Mouse (Mus musculus): ENCODE measurements around the gene Adra1b. TPM values are rescaled to one million over a fixed set of nuclear protein-coding genes. Genes with fewer than 3 reads are reported as not detected.

The Adra1b gene
- total and polyA plus RNA-seq, 3 experiments, result 0.11 TPM; not detected in 2

DNA sequence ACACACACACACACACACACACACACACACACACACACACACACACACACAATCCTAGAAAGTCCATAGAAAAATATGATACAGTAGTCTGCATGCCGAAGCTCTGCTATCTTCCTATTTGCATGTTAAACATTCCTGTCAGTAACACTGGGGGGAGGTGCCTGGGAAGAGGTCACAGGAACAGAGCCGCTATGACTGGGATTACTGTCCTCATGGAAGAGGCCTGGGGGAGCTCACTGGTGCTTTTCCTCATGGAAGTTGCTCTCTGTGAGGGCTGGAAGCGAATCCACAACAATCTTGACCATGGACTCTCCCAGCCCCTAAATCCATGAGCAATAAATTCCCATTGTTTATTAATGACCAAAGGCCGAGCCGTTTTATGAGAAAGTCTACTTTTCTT is 77.7 kb downstream of the Adra1b start:
- no peak for ATAC-seq (ENCODE audit: extremely low read depth, insufficient number of reproducible peaks, low FRiP score, poor library complexity, severe bottlenecking)

DNA sequence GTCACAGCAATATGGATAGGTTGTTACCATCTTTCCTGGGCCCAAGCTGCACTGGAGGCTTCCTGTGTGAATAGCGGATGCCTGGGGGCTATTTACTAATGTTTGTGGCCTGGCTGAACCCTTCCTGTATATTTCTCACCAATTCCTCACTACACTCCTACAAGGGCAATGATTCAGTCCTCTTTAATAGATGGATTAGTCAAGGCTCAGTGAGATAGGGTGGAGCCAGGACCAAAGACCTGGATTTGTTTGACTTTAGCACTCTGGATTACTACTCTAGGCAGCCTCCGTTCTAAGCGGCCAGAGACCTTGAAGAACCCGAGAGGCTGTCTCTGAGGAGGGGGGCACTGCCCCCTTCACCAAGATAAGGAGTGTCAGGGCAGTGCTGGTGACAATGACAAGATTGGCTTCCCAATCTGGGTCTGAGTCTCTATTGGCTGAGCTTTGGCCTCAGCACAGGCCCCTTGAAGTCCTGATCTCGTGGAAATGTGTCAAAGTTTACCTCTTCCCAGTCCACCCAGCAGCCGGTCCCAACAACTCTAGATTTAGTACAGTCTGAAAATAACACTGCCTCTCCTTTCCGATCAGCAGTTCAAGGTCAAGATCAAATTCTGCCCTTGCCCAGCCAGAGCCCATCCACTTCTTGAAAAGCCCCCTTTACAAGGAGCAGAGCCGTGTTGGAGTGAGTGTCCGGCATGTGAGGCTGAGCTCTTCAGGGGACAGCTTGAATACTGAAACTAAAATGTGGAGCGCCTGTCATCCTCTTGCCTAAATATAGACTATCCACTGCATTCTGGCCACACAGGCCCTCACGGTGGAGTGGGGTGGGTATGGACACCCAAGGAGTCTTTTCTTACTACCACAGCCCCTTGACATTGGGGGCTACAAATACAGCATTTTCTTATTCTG is 80.2 kb downstream of the Adra1b start:
- no peak overlapping the region for H3K4me3 ChIP-seq (ENCODE audit: low read depth, low read length)
- TF ChIP-seq TAL1 (conservative IDR thresholded peaks at IDR 0.05; ENCODE audit: low read depth, low read length) (no peak), POLR2AphosphoS5 (IDR thresholded peaks at IDR 0.05; ENCODE audit: insufficient replicate concordance, low read depth, low read length) (no peak), GATA2 (IDR thresholded peaks at IDR 0.05; ENCODE audit: borderline replicate concordance, low read depth, low read length) (no peak), GATA1 (IDR thresholded peaks at IDR 0.05; ENCODE audit: borderline replicate concordance, low read length) (no peak), CTCF (IDR thresholded peaks at IDR 0.05; ENCODE audit: low read depth, low read length) (no peak)
- no peak for ATAC-seq (ENCODE audit: extremely low read depth, insufficient number of reproducible peaks, low FRiP score, poor library complexity, severe bottlenecking)

More for the DNA sequence above, 77.7 kb downstream of the Adra1b start:
- Histone ChIP-seq H3K9me3 (replicated peaks) (no peaks in the 10 kb centered on the region), H3K4me3 (ENCODE audit: low read depth, low read length) (no peak overlapping the region), H3K36me3 (replicated peaks) (no peaks in the 10 kb centered on the region), H3K27me3 (ENCODE audit: insufficient read depth, low read length) (0 out of 2 replicates have a peak, but pooled peaks cover 3% of the 10 kb centered on the region), H3K4me1 (ENCODE audit: insufficient read depth, low read depth, low read length) (no peaks in the 10 kb centered on the region)
- DNase-seq (ENCODE audit: low spot score), result no peak
- TF ChIP-seq TAL1 (conservative IDR thresholded peaks at IDR 0.05; ENCODE audit: low read depth, low read length) (no peak), CTCF (IDR thresholded peaks at IDR 0.05; ENCODE audit: low read depth, low read length) (no peak), GATA2 (IDR thresholded peaks at IDR 0.05; ENCODE audit: borderline replicate concordance, low read depth, low read length) (no peak), GATA1 (IDR thresholded peaks at IDR 0.05; ENCODE audit: borderline replicate concordance, low read length) (no peak), POLR2AphosphoS5 (IDR thresholded peaks at IDR 0.05; ENCODE audit: insufficient replicate concordance, low read depth, low read length) (no peak)

DNA sequence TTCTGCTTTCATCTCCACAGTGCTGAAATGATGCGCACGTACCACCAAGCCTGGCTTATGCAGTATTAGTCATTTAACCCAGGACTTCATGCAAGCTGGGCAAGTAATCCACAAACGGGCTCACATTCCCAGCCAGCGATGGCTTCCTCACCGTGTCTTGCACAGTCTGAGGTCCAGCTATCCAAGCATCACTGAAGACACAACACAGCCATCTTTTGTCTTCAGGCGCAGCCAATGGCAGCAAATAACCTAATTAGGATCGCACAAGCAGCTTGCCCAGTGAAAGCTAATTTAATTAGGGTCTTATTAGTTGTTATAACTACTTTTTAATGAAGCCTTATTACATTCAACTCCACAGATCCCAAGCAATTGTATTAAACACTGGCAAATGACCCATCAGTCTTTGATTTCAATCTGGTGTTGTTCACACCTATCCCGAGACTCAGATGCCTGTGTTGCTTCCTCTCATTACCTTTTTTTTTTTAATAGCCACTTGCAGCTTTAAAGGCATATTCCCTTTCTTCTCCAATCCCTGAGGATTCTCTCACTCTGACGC is 83.6 kb downstream of the Adra1b start:
- Histone ChIP-seq H3K27me3 (ENCODE audit: insufficient read depth, low read length) (no peaks in the 10 kb centered on the region), H3K36me3 (replicated peaks) (no peaks in the 10 kb centered on the region), H3K4me3 (ENCODE audit: low read depth, low read length) (no peak overlapping the region), H3K4me1 (ENCODE audit: insufficient read depth, low read depth, low read length) (no peaks in the 10 kb centered on the region), H3K9me3 (replicated peaks) (no peaks in the 10 kb centered on the region)
- ATAC-seq (ENCODE audit: extremely low read depth, insufficient number of reproducible peaks, low FRiP score, poor library complexity, severe bottlenecking), result no peak
- DNase-seq (ENCODE audit: low spot score), result no peak
- no peak for TF ChIP-seq GATA2 (IDR thresholded peaks at IDR 0.05; ENCODE audit: borderline replicate concordance, low read depth, low read length)
- TF ChIP-seq TAL1 (conservative IDR thresholded peaks at IDR 0.05; ENCODE audit: low read depth, low read length), result no peak
- no peak for TF ChIP-seq POLR2AphosphoS5 (IDR thresholded peaks at IDR 0.05; ENCODE audit: insufficient replicate concordance, low read depth, low read length)
- no peak for TF ChIP-seq CTCF (IDR thresholded peaks at IDR 0.05; ENCODE audit: low read depth, low read length)
- TF ChIP-seq GATA1 (IDR thresholded peaks at IDR 0.05; ENCODE audit: borderline replicate concordance, low read length), result no peak

More for the DNA sequence above, 80.2 kb downstream of the Adra1b start:
- no peaks in the 10 kb centered on the region for H3K36me3 ChIP-seq (replicated peaks)
- H3K9me3 ChIP-seq (replicated peaks), result no peaks in the 10 kb centered on the region
- no peaks in the 10 kb centered on the region for H3K4me1 ChIP-seq (ENCODE audit: insufficient read depth, low read depth, low read length)
- no peaks in the 10 kb centered on the region for H3K27me3 ChIP-seq (ENCODE audit: insufficient read depth, low read length)
- DNase-seq (ENCODE audit: low spot score), result no peak

DNA sequence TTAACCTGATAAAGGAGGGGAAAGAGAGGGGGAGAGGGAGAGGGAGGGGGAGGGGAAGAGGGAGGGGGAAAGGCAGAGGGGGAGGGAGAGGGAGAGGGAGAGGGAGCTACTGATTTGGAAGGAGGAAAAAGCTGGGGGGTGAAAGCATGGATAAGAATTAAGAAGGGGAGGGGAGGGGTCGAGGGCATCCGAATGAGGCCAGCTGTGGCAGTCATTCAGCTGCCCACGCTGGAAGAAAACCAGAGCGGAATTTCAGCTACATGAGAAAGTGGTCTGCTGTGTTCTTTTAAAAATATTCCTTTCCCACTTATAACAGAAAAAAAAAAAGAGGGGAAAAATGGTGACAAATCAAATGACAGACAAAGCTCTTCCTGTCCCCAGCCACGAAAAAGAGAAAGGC is 88.5 kb downstream of the Adra1b start:
- TF ChIP-seq POLR2AphosphoS5 (IDR thresholded peaks at IDR 0.05; ENCODE audit: insufficient replicate concordance, low read depth, low read length), result no peak
- TF ChIP-seq CTCF (IDR thresholded peaks at IDR 0.05; ENCODE audit: low read depth, low read length), result no peak
- no peak for TF ChIP-seq GATA2 (IDR thresholded peaks at IDR 0.05; ENCODE audit: borderline replicate concordance, low read depth, low read length)
- TF ChIP-seq GATA1 (IDR thresholded peaks at IDR 0.05; ENCODE audit: borderline replicate concordance, low read length), result no peak
- no peak for TF ChIP-seq TAL1 (conservative IDR thresholded peaks at IDR 0.05; ENCODE audit: low read depth, low read length)

DNA sequence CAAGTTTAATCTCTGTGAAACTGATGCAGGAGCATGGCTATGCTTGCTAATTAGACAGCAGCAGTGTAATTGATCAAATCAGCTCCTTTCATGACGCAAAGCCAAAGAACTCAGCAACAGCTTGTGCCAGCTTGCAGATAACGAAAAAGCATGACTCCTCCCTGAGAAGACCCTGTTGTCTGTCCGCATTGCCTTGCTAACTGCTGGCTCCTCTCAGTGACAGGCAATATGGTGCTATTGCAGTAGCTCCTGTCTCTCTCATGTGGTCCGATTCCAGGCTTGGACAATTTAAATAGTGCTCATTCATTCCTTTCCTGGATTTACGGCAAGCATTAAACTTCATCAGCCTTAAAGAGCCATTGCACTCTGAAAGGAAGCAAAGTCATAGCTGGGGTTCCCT is 93.3 kb downstream of the Adra1b start:
- DNase-seq (ENCODE audit: low spot score) (no peak), ATAC-seq (ENCODE audit: extremely low read depth, insufficient number of reproducible peaks, low FRiP score, poor library complexity, severe bottlenecking) (no peak)
- no peak overlapping the region for H3K4me3 ChIP-seq (ENCODE audit: low read depth, low read length)
- H3K4me1 ChIP-seq (ENCODE audit: insufficient read depth, low read depth, low read length), result no peaks in the 10 kb centered on the region
- no peak for TF ChIP-seq CTCF (IDR thresholded peaks at IDR 0.05; ENCODE audit: low read depth, low read length)
- no peak for TF ChIP-seq GATA1 (IDR thresholded peaks at IDR 0.05; ENCODE audit: borderline replicate concordance, low read length)
- TF ChIP-seq TAL1 (conservative IDR thresholded peaks at IDR 0.05; ENCODE audit: low read depth, low read length), result no peak
- TF ChIP-seq GATA2 (IDR thresholded peaks at IDR 0.05; ENCODE audit: borderline replicate concordance, low read depth, low read length), result no peak
- TF ChIP-seq POLR2AphosphoS5 (IDR thresholded peaks at IDR 0.05; ENCODE audit: insufficient replicate concordance, low read depth, low read length), result no peak
- H3K9me3 ChIP-seq (replicated peaks), result no peaks in the 10 kb centered on the region
- no peaks in the 10 kb centered on the region for H3K27me3 ChIP-seq (ENCODE audit: insufficient read depth, low read length)
- no peaks in the 10 kb centered on the region for H3K36me3 ChIP-seq (replicated peaks)

More for the DNA sequence above, 88.5 kb downstream of the Adra1b start:
- ATAC-seq (ENCODE audit: extremely low read depth, insufficient number of reproducible peaks, low FRiP score, poor library complexity, severe bottlenecking) (no peak), DNase-seq (ENCODE audit: low spot score) (no peak)
- Histone ChIP-seq H3K27me3 (ENCODE audit: insufficient read depth, low read length) (no peaks in the 10 kb centered on the region), H3K9me3 (replicated peaks) (no peaks in the 10 kb centered on the region), H3K36me3 (replicated peaks) (no peaks in the 10 kb centered on the region), H3K4me3 (ENCODE audit: low read depth, low read length) (no peak overlapping the region), H3K4me1 (ENCODE audit: insufficient read depth, low read depth, low read length) (no peaks in the 10 kb centered on the region)

DNA sequence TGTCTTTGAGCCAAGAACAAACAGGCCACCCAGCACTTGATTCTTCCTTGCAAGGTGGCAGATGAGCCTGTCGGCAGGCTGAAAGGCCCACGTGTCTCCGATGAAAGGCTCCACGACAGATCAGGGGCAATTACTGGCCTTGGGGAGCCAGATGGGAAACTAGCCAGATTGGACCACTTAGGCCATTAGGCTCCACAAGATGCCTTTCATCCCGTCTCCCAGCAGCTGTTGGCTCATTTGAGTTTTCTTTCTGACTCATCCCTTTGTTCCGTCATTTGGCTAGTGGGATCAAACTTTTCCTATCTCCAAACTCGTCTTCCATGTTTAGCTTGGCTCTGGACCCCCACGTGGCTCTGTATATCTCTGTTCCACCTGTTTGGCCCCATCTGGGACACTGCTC is 105.0 kb downstream of the Adra1b start:
- DNase-seq (ENCODE audit: low spot score), result no peak
- no peaks in the 10 kb centered on the region for H3K27me3 ChIP-seq (ENCODE audit: insufficient read depth, low read length)
- H3K9me3 ChIP-seq (replicated peaks), result no peaks in the 10 kb centered on the region
- no peak for ATAC-seq (ENCODE audit: extremely low read depth, insufficient number of reproducible peaks, low FRiP score, poor library complexity, severe bottlenecking)
- no peak overlapping the region for H3K4me3 ChIP-seq (ENCODE audit: low read depth, low read length)
- TF ChIP-seq TAL1 (conservative IDR thresholded peaks at IDR 0.05; ENCODE audit: low read depth, low read length) (no peak), GATA1 (IDR thresholded peaks at IDR 0.05; ENCODE audit: borderline replicate concordance, low read length) (no peak), GATA2 (IDR thresholded peaks at IDR 0.05; ENCODE audit: borderline replicate concordance, low read depth, low read length) (no peak), CTCF (IDR thresholded peaks at IDR 0.05; ENCODE audit: low read depth, low read length) (no peak), POLR2AphosphoS5 (IDR thresholded peaks at IDR 0.05; ENCODE audit: insufficient replicate concordance, low read depth, low read length) (no peak)
- H3K4me1 ChIP-seq (ENCODE audit: insufficient read depth, low read depth, low read length), result no peaks in the 10 kb centered on the region
- no peaks in the 10 kb centered on the region for H3K36me3 ChIP-seq (replicated peaks)
